Mouse (Mus musculus) olfactory bulb, adult 2 months (tissue): ENCODE data around the gene Fam78a. TPM values are rescaled to one million over a fixed set of nuclear protein-coding genes. Genes with fewer than 3 reads are reported as not detected.

ENCODE experiments used
- H3K27ac ChIP-seq: fragments of 200-500 bp; 2 replicates; pipeline ENCODE4 v1.5.1; 2012; ENCODE audit warnings: low read depth, low read length; ENCODE audit not compliant: insufficient read depth
- H3K4me1 ChIP-seq: fragments of 200-500 bp; 2 replicates; pipeline ENCODE4 v1.6.1; 2012; ENCODE audit warnings: low read length; ENCODE audit not compliant: control insufficient read depth, insufficient read depth
- H3K4me3 ChIP-seq: fragments of 200-500 bp; 2 replicates; pipeline ENCODE4 v1.5.1; 2012; ENCODE audit warnings: mild to moderate bottlenecking, low read depth, low read length, moderate library complexity; ENCODE audit not compliant: insufficient read depth
- CTCF ChIP-seq: fragments of 200-500 bp; IDR thresholded peaks from 2 replicates; pipeline ENCODE4 v1.5.1; 2012; ENCODE audit warnings: low read depth, mild to moderate bottlenecking, low read length, moderate library complexity; ENCODE audit not compliant: insufficient read depth
- POLR2A ChIP-seq: fragments of 200-500 bp; IDR thresholded peaks from 2 replicates; pipeline ENCODE4 v1.6.1; 2012; ENCODE audit warnings: mild to moderate bottlenecking, low read depth, low read length, moderate library complexity; ENCODE audit not compliant: insufficient read depth
- WGBS: fragments of 180-500 bp; shearing (Covaris S2); methylation state at CpG from one replicate; pipeline ENCODE4 v1.1.7; 2018; 5-methylcytosine and 5-hydroxymethylcytosine counted together
- polyA plus RNA-seq: library from polyadenylated mRNA; stranded (reverse); fragments of >200 nt; gene quantifications from 2 replicates; pipeline ENCODE4 v1.2.4, GENCODE M21; 2012; ENCODE audit warnings: low replicate concordance; ENCODE audit not compliant: missing spikeins, insufficient read depth, insufficient read length

Fam78a gene
- polyA plus RNA-seq, 1 experiment, result not detected

DNA sequence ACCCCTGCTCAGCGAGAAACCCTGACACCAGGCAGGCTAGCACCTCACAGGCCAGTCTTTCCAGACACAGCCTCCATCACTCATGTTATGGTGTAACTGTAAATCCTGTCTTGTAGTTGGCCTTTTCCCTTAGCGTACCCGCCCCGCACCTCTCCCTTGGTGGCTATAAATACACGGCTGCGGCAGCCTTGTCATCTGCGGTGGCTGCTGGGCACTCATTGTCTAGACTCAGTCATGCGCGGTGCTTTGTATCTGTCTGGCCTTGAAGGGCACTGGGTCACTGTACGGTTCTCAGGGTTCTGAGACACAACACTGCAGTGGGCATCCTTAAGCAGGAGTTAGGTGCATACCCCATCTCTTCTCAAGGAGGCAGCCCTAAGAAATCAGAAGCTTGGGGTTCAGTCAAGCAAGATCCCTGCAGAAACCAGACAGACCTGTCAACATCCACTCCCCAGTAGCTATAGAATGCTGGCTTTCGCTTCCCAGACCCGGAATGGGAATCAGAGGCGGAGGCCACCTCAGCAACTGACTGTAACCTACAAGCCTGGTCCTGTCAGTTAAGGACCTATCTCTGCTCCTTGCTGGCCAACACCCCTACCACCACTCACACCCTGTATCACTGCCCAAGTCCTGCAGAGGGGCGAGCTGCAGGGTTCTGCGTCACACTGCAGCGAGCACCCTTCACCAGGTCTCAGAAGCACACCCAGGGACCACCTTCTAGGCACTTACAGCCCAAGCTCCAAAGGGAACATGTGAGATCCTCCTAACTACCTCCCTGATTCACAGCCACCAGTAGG, 20.7 kb upstream of the Fam78a start:
- Histone ChIP-seq H3K27ac (0 out of 2 replicates have a peak overlapping the region, but pooled peaks have one; percentile 16), H3K4me3 (no peak overlapping the region), H3K4me1 (peaks cover 32% of the 10 kb centered on the region)
- no peak for TF ChIP-seq POLR2A
- 51% methylated on average over 16 of the region's 16 CpGs for WGBS

DNA sequence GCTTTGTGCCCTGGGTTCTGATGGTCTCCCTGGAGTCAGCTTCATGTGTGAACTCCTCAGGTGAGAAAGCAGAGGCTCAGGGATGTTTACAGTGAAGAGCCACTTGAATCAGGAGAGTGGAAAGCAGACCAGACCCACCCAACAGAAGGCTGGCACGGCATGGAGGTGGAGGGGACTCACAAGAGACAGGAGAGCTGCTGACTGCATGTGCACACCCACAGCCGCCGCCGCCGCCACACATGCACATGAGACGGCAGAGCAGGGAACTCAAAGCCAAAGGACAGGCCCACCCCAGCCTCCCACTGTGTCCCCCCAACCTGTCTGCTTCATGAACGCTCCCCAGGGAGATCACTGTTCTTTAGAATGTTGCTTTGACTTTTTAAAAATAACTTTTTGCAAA, 19.5 kb upstream of the Fam78a start:
- 45% methylated on average over 7 of the region's 7 CpGs for WGBS
- Histone ChIP-seq H3K4me1 (peaks cover 34% of the 10 kb centered on the region), H3K4me3 (no peak overlapping the region), H3K27ac (no peak overlapping the region)
- TF ChIP-seq CTCF (no peak), POLR2A (no peak)

DNA sequence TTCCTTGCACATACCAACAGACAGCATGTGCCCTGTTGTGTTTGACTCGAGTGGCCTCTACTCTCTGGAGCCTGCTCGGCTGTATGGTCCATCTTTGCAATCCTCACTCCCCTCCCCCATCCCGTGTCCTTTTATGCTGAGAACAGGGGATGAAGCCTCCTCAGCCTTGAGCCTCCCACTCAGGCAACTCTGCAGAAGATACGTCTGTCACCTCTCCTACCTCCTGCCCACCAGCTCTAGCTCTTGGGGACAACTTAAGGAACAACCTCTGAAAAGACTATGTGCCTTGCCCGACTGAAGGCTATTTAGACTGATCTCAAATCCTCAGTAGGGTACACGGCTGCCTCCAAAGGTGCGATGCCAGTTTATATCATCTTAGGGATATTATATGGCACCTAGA, 18.9 kb upstream of the Fam78a start:
- H3K4me1 ChIP-seq, result peaks cover 34% of the 10 kb centered on the region
- H3K4me3 ChIP-seq, result no peak overlapping the region
- WGBS, result 62% methylated on average over 7 of the region's 7 CpGs
- H3K27ac ChIP-seq, result no peak overlapping the region
- TF ChIP-seq POLR2A (no peak), CTCF (no peak)

DNA sequence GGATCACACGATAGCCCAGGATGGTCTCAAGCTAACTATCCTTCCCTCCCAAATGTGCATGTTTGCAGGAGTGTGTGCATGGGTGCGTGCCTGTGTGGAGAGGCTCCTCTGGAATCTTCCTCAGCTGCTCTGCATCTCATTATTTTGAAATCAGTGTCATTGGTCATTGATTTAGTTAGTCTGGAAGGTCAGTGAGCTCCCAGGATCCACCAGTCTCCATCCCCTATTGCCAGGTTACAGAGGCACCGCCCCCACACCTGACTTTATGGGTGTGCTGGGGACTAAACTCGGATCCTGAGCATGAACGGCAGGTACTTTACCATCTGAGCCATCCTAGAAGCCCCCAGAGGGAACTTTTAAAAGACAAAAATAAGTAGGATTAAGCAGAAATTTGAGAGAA, 18.3 kb upstream of the Fam78a start:
- WGBS, result 66% methylated on average over 5 of the region's 5 CpGs

DNA sequence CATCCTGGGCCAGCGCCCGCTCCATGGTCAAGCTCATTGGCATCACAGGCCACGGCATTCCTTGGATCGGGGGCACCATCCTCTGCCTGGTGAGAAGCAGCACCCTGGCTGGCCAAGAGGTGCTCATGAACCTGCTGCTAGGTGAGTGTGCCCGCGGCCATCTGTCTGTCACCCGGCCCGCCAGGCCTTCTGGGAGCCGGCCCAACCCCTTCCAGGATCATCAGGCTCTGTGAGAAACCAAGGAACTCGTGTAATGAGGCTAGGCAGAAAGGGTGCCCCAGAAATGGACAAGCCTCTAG, 11.4 kb upstream of the Fam78a start:
- Histone ChIP-seq H3K4me3 (peak overlapping the region; percentile 75), H3K4me1 (peaks cover 25% of the 10 kb centered on the region), H3K27ac (0 out of 2 replicates have a peak overlapping the region, but pooled peaks have one; percentile 59)
- no peak for TF ChIP-seq CTCF
- no peak for TF ChIP-seq POLR2A
- WGBS, result 66% methylated on average over 10 of the region's 10 CpGs

More for the DNA sequence above, 18.3 kb upstream of the Fam78a start:
- TF ChIP-seq CTCF (no peak), POLR2A (no peak)
- Histone ChIP-seq H3K4me3 (no peak overlapping the region), H3K4me1 (peaks cover 38% of the 10 kb centered on the region), H3K27ac (no peak overlapping the region)

DNA sequence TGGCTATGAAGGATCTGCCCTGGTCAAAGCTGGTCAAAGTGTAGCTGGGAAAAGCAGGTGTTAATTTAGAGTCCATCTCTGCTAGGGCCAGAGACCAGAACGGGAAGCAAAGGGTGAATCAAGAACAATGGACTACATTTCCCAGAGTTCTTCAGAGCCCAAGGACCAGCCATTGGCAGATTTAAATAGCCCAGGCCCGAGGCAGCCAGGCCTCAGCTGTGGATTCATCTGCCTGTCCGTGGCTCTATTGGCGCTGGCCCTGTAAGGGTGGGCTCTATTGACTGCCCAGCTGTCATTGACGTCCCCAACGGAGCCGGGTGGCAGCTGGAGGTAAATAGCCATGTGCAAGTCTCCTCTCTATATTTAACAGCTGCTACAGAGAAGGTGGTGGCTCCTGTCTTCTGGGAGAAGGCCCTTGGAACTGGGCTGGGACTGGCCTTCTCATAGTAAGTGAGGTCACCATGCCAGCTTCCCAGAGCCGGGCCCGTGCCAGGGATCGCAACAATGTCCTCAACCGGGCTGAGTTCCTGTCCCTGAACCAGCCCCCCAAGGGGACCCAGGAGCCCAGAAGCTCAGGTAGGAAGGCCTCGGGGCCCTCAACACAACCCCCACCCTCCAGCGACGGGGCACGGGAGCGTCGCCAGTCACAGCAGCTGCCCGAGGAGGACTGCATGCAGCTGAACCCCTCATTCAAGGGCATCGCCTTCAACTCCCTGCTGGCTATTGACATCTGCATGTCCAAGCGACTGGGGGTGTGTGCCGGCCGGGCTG, 10.9 kb upstream of the Fam78a start, which contains the start of gene Plpp7:
Gene Plpp7 (plus strand): TSS at position 178 of the 771 bp plus-strand sequence.
- WGBS, result 19% methylated on average over 22 of the region's 22 CpGs
- TF ChIP-seq CTCF, result no peak
- peak; percentile 62; the same call in 1 of the 2 replicates for TF ChIP-seq POLR2A
- peak within 1 kb of the TSS; percentile 75 for H3K4me3 ChIP-seq
- peak within 1 kb of the TSS; percentile 59 for H3K27ac ChIP-seq
- H3K4me1 ChIP-seq, result peaks cover 24% of the 10 kb centered on the region

DNA sequence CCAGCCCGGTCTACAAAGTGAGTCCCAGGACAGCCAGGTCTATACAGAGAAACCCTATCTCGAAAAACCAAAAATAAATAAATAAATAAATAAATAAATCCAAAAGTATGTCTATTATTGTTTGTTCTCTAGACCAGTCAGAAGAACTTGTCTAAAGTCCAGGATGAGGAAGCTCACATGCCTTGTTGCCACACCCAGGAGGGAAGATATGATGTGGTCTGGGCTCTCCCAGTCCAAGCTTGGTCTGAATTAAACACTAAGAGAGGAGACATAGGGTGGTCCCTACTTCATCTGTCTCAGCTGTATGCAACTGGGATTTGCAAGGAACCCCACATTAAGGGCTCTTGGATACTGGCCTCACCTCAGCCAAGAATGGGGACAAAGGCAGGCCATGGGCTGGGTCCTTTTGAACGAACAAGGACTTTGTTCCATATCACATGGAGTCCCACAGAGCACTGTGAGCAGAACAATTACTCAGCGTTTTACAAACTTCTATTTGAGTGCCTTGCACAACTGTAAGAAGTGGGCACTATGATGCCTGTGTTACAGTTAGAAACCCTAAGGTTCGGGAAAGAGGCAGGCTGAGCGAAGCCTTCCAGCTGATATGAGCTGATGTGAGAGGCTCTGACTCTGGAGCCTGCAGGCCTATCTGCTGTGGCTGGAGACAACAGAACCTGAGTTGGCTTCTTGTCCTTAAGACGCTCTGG, 9.5 kb upstream of the Fam78a start:
- WGBS, result 87% methylated on average over 7 of the region's 7 CpGs
- Histone ChIP-seq H3K4me3 (no peak overlapping the region), H3K4me1 (peaks cover 22% of the 10 kb centered on the region), H3K27ac (no peak overlapping the region)
- TF ChIP-seq POLR2A, result no peak
- no peak for TF ChIP-seq CTCF

DNA sequence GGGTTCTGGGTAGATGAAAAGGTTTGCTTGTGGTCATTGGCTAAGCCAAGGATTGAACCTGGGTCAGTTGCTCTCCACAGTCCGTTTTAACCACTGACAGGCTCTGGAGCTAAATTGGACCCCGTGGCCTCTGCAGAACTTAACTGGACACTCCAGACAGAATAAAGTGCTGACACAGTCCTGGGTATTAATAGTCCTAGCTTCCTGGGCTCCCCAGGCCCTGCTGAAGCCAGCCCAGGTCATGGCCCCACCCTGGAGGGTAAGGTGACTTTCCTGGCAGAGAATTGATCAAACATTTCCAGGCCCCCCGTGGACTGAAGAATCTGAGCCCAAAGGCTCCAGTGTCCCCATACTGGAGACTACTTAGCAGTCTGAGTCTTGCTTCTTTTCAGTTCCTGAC, 7.3 kb upstream of the Fam78a start:
- WGBS, result 75% methylated on average over 3 of the region's 3 CpGs
- TF ChIP-seq POLR2A (no peak), CTCF (no peak)
- Histone ChIP-seq H3K27ac (no peak overlapping the region), H3K4me3 (no peak overlapping the region), H3K4me1 (peaks cover 21% of the 10 kb centered on the region)
